Mouse (Mus musculus) right cerebral cortex, postnatal 36 days (tissue): ENCODE measurements at regions not wholly inside any gene's neighbourhood (a gene's known extent, or its start where the extent isn't known, plus 50 kb on each side); places are given as distances from the start of the nearest gene placed in this dataset.

Source experiments
- DNase-seq, 2 experiments: peaks; one replicate each; pipeline ENCODE4 v3.0.0; 2022; ENCODE audit warnings: low spot score in 2 of 2, mixed read lengths in 1 of 2

- DNase-seq = no peak
These were observed 476.0 kb downstream of the Prss52 start for GRCm38 (mm10) chr14:64580086-64580485.

- DNase-seq = no peak
These were observed 476.8 kb downstream of the Prss52 start for GRCm38 (mm10) chr14:64580862-64581261.

- DNase-seq = no peak
These were observed 477.6 kb downstream of the Prss52 start for GRCm38 (mm10) chr14:64581705-64582104.

- DNase-seq = no peak
These were observed 478.7 kb downstream of the Prss52 start for GRCm38 (mm10) chr14:64582822-64583221.

GRCm38 (mm10) chr14:64584221-64584620 lies 480.1 kb downstream of the Prss52 start:
- DNase-seq = no peak

- no peak for DNase-seq
These were observed 481.0 kb downstream of the Prss52 start for GRCm38 (mm10) chr14:64585081-64585470.

GRCm38 (mm10) chr14:64585471-64586192 lies 481.5 kb downstream of the Prss52 start:
- no peak for DNase-seq

GRCm38 (mm10) chr14:64586386-64586859 lies 482.3 kb downstream of the Prss52 start:
- DNase-seq = no peak

GRCm38 (mm10) chr14:64586860-64587698 lies 483.0 kb downstream of the Prss52 start:
- DNase-seq = peak in 1 of 2 experiments; percentile 34

GRCm38 (mm10) chr14:64587699-64588434 lies 483.8 kb downstream of the Prss52 start:
- peak in 1 of 2 experiments; percentile 85 for DNase-seq

- no peak for DNase-seq
These were observed 484.5 kb downstream of the Prss52 start for GRCm38 (mm10) chr14:64588561-64588960.

- no peak for DNase-seq
These were observed 485.0 kb downstream of the Prss52 start for GRCm38 (mm10) chr14:64589126-64589525.

GRCm38 (mm10) chr14:64589571-64590547 lies 485.8 kb downstream of the Prss52 start:
- DNase-seq = no peak

- no peak for DNase-seq
These were observed 486.5 kb downstream of the Prss52 start for GRCm38 (mm10) chr14:64590611-64591010.

- no peak for DNase-seq
These were observed 487.2 kb downstream of the Prss52 start for GRCm38 (mm10) chr14:64591091-64591976.

- no peak for DNase-seq
These were observed 488.1 kb downstream of the Prss52 start for GRCm38 (mm10) chr14:64592176-64592575.

- DNase-seq = no peak
These were observed 488.7 kb downstream of the Prss52 start for GRCm38 (mm10) chr14:64592706-64593320.

GRCm38 (mm10) chr14:64593564-64593963 lies 489.5 kb downstream of the Prss52 start:
- peak; percentile 81 to 82 for DNase-seq

GRCm38 (mm10) chr14:64594021-64594561 lies 490.0 kb downstream of the Prss52 start:
- no peak for DNase-seq
